Mouse (Mus musculus) erythroid progenitor cell, adult 5-6 weeks (primary cell): ENCODE results near the gene Opcml. TPM values are rescaled to one million over a fixed set of nuclear protein-coding genes. Genes with fewer than 3 reads are reported as not detected.

Experiments
- ATAC-seq: replicated peaks from 2 replicates; pipeline ENCODE4 v1.8.0; 2016; ENCODE audit warnings: moderate number of reproducible peaks, mild to moderate bottlenecking, moderate TSS enrichment, inconsistent platforms; ENCODE audit not compliant: poor library complexity, low FRiP score, severe bottlenecking
- total RNA-seq, 2 experiments: library from RNA; stranded (forward) in 1 of 2; stranded (reverse) in 1 of 2; fragments of 150-400 nt in 1 of 2; fragments of 186-747, 209-891 nt in 1 of 2; gene quantifications; 2 replicates each; pipeline versions ENCODE4 v1.2.3 to v1.2.4; 2015 to 2017; ENCODE audit warnings: low replicate concordance in 2 of 2

The Opcml gene
- total RNA-seq, 2 experiments from 2014 or later = not detected

DNA sequence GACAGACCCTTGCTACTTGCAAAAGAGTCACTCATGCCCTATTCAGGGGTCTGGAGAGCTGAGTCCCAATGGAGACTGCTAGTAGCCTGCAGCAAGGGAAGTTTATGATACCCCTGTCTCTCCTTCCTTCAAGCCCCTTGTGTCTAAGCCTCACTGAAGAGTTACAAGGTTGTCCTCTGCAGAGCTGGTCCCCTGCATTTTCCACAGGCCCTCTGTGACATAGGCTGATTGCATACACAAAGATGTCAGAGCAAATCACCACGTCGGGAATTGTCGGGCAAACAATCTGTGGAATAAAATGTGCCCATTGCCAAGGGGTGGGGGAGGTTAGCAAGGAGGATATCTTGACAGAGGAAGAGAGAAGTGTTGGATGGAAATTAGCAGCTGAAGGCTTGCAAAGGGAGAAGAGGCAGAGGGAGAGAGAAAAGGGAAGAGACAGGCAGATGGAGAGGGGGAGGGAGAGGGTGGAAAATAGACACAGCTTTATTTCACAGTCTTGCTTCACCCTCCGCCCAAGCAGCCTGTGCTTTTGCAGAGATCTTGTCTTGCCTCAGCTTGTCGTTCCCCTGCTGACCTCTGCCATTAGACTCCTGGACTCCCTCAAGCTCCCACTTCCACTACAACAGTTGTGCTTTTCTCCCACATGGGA lies 596.1 kb downstream of the Opcml start:
- no peak for ATAC-seq

DNA sequence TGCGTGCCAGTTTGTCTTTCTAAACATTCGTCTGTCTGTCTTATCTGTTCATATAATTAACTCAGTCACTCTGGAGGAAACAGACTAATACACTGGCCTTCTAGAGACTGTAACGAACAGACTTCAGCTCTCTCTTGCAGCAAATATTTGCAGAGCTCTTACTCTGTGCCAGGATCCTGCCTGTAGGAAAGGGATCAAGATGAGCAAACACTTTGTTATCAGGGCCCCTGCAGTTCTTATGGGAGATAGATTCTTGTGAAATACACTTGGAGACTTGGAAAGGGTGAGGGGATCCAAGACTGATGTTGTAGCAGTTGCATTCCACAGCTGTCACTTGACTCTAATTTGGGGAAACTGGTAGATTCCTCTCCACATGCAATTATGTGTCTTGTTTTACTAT lies 604.6 kb downstream of the Opcml start:
- no peak for ATAC-seq

DNA sequence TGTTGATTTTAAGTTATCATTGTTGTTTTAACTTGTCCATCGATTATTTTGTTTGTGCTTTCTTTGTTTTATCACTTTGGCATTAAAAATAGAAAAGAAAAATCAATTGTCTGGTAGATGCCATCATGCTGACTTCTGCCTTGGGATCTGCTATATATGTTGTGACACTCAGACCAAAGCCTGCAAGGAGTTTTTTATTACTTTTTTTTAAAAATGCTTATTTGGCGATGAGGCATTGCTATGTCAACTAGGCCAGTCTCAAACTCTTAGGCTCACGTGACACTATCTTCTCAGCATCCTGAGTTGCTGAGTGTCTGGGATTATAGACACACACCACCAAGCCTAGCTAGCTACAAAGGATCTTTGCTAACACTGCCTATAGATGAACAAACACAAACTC lies 605.1 kb downstream of the Opcml start:
- ATAC-seq = no peak

DNA sequence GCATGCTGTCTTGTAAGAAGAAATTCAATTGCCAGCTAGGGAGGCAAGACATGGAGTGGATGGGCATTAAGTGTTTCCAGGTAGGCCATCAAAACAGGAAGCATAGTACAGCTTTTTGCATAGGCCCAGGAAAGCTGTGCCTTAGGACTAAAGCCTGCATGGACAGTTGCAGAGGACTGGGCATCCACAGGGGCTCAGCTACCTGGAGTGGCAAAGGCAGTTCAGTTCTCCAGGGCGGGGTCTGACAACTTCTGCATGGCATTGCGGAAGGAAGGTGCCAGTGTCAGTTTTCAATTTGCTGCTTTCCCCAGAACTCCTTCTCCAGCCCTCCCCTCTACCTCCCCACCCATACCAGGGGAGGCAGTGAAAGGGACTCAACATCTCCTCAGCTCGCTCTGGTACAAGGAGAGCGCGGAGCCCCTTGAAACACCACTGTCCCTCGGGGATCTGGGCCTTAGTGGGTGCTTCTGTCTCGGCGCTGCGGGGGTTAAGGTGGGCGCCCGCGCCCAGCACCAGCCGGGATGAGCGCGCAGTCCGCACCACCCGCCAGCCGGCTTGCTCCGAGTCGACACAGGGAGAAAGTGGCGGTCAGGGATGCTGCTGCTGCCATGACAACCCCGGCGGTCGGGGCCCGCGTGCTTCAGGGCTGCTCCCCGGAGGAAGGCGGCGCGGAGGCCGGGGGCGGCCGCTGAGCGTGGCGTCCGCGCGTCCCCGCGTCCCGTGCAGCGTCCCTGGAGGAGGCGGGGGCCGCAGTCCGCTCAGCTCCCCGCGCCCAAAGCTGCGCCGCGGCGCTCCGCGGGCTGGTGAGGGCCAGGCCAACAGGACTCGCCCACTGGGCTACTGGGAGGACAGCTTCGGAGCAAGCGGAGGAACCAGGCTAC lies 612.4 kb downstream of the Opcml start:
- ATAC-seq = no peak

DNA sequence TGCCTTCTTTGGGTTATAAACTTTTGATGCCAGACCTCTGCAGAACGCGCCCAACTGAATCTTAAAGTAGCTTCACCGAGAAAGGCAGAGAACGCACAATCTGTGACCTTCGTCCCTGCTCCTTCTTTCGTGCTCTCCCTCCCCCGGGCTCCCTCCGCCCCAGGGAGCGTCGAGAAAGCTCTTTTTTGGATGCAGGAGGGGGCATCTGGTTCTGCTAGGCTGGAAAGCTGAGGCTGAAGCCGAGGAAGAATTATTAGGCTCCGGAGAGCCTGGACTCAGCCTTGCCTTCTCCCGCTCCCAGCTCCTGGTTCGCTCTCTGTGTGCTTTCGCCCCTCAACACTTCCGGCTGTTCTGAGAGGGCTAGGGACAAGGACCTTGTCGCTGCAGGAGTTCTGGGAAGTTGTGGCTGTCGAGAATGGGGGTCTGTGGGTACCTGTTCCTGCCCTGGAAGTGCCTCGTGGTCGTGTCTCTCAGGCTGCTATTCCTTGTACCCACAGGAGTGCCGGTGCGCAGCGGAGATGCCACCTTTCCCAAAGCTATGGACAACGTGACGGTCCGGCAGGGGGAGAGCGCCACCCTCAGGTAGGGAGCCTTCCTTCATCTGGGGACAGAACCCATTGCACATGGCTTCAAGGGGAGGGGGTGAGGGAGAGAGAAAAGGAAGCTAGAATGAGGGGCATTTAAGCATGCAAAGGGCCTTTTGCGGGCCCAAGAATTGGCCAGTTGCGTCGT lies 613.4 kb downstream of the Opcml start:
- no peak for ATAC-seq

DNA sequence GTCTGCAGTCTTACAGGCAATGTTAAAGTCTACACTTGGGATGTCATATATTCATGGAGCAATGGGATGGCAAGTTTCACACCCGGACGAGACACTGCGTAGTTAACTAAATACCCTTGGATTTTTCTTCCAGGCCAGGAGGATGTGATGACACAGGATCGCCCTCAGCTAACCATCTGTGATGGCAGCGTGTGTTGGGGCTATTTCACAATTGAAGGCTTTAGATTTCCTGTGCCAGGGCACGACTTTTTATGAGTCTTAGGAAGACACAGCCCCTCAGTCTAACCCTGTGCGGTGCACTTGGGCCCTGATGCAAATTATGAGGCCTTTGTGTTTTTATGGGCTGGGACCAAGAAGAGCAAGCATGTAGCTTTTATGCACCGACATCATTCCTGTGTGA lies 614.0 kb downstream of the Opcml start:
- no peak for ATAC-seq

DNA sequence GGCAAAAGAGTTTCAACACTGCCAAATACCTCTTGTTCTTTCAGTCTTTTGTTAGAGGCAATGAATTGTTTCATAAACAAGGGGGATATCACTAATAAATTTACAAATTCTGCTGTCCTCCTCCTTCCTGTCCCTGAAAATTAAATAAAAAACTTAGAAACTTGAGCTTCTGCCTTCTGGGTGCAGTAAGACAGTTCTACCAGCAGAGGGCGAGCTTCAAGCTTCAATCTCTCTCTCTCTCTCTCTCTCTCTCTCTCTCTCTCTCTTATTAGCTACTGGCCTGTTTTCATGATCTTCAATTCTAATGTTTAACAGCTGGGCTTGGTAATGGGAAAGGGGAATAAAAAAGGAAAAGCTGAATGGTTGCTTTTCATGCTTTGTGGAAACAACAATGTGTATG lies 615.2 kb downstream of the Opcml start:
- ATAC-seq = no peak

DNA sequence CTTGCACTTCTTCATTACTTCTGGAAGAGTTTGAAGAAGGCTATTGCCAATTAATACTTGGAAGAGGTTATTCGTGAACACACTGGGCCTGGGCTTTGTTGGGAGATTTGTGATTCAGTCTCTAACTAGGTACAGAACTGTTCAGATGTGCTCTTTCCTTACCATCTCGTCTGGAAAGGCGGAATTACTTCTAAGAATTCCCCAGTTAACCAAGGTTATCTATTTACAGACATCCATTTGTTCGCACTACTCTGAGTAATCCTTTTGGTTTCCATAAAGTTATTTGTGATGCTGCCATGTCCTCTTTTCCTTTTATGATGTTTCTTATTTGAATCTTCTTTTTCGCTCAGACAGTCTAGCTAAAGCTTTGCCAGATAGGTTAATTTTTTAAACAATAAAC lies 630.2 kb downstream of the Opcml start:
- ATAC-seq = no peak

DNA sequence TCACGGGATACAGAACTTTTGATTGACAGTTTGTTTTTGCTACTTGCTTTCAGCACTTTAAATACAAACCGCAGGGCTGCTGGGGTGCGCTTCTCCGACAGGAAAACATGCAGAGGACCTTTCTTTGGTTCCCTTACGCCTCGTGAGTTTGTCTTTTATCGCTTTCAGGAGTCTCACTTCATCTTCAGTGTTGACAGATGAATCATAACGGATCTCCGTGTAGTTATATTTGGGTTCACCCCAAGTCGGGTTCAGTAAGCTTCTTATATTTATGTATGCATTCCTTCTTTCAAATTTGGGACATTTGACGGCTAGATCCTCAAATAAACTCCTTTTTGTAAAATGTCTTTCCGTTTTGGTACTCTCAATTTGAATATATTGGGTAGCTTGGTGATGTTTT lies 632.8 kb downstream of the Opcml start:
- ATAC-seq = no peak

DNA sequence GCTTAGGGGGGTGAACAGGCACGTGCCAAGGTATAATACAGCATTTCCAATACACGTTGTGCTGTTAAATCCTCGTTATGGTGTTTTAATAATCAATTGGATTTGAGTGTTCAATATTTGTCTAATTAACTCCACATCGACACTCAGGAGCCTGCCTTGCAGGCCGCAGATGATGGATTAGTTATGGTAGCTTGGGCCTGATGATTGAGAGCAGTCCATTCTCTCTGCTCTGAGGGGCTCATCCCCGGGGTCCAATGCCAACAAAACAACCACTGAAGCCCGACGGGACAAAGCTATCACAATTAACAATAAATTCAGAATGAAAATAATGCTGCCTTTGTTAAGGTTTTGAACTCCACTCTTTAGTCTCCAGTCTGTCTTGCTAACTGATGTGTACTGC lies 641.6 kb downstream of the Opcml start:
- no peak for ATAC-seq

DNA sequence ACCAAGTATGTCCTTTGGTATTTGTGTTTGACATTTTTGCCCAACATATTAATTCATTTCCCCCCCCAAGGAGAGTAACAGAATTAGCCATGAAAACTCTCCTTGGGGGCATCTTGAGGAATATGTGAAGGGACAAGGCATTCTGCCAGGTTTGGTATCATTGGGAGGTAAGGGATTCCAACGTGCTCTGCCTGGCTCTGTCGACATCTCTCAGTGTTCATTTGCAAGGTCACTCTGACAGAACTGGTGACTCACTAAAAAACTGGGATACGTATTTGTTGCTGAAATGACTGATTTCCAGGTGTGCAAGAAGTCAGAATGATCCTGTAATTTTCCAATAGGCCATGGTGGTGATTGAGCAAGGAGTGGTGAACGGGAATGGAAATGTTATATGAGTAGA lies 648.2 kb downstream of the Opcml start:
- no peak for ATAC-seq

DNA sequence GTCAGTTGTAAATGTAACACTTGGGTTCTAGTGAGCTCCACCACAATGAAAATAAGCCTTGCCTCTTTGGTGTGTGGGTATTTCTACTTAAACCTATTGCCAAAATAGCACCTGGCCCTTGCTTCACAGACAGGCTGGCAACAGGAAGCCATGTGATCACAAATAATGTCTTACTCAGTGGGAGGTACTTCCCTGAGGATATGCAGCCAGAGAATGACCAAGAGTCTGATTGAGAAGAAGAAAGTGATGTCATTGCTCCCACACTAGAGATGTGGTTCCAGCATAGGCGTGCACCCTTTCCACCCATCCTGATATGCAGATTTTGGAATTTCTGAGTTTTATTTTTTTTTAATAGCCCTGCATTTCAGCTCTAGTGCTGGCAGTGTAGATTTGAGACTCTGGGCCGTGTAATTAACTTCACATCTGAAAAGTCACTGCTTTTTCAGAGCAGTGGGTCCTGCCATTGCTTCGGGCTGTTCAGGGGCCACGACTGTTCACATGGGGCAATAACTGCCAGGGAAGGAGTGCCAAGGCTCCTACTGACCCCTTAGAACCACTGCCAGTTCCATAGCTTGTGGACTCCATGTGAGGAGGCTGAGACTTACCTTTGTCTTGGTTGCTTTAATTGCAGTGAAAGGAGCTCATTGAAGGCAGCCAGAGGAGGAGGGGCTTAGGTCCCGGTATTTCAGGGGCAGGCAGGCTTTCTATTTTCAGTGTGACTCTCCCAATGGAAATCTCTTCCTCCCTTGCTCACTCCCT lies 649.0 kb downstream of the Opcml start:
- no peak for ATAC-seq

DNA sequence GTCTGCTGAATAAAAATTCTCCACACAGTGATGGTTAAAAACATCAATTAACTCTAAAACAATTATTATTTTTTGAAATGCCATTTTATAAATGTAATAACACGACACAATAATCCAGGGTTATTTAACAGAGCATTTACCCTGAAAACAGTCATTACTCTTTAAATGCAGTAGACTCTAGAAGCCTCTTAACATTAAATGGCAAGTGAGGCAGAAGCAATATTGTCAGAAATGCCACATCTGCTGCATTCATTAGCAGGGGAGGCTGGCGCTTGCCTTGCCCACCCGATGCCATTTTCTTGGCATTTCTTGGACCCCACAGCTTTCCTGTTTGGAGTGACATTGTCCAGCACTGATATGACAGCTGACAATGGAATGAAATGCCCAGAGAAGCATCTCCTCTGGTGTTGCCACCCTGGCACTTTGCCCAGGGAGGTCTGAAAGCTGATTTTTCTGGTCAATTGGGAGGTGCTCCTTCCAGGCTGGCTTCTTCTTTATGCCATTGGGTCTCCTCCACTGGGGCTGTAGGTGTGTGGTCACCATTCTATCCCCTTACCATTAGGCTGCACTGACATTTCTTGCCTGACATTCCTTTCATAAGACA lies 649.7 kb downstream of the Opcml start:
- ATAC-seq = no peak

DNA sequence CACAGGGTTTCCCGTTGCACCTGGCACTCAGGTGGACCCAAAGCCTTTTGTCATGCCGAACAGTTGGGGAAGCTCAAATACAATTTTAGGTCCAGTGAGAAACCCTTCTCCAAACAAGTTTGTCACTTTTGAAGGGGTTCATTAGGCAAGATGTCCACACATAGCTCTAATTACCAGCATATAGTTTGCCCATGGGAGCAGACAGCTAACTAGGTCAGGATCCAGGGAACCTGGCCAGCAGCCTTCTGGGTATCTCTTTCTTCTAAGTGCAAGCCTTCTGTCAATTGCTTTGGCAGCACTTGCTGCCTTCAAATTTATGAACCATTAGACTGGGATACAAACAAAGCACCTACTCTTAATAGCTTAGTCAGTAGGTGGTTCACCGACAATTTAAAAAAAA lies 653.9 kb downstream of the Opcml start:
- ATAC-seq = no peak

DNA sequence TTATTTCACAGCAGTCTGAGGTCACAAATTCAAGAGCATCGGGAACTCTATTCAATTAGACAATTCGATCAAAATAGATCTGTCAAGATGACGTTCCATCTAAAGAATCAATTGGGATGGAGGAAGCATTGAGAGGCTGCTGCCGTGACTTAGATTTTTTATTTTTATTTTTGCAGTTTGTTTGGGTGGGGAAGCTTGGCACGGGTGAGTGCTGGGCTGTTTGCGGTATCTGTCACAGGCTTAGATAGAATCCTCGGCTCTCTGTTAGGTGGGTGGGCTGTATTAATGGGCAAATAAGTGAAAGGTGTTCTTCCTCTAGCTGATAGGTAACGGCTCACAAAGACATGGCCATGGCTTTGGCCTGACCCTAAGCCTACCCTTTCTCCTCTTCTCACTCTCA lies 654.4 kb downstream of the Opcml start:
- no peak for ATAC-seq

DNA sequence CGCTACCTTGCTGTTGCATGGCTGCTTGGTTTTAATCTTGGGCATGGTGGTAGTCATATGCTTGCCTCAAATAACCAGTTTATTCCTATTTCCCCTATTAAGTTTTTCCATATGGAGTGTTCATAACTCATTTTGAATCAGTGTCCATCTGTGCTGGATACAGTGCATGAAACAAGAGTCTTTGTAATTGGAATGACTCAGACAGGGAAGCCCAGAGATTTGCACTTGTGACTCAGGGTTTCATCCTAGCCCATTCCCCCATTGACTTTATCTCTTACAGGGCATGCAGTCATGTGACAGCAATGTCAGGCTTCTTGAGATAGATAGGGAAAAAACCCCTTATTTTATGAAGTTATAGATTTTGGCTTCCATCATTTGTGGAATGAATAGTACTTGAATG lies 655.3 kb downstream of the Opcml start:
- ATAC-seq = no peak

DNA sequence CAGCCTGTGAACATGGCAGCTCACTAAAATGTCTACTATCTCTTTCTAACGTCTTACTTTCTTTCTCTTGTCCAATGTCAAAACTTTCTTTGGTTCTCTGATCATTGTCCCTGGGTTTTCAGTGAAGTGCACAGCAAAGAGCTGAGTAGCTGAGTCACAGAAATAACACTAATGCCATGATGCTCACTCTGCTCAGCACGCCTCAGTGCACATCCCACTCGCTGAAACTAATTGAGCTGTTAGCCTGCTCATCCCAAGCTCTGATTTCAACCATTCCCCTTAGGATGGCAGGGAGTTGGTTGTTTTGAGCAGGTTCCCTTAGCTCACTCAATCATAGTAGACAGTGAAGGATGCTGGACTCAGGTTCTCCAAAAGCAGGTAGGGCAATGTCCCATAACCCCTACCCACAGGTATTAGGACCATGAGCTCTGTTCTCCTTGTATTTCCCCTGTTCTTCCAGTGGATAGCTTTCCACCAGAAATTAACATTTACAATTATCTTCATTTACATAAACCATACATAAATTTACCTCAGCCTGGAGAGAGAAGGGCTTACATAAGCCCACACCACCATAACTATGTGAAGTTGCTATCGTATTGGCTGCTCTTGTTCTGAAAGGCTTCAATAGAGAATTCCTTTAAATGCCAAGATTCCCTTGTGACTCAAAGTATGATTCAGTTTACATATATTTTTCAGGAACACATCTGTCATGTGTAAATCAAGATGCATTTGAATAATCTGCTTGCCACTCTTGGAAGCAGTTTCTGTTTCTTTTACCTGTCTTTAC lies 655.9 kb downstream of the Opcml start:
- ATAC-seq = no peak

DNA sequence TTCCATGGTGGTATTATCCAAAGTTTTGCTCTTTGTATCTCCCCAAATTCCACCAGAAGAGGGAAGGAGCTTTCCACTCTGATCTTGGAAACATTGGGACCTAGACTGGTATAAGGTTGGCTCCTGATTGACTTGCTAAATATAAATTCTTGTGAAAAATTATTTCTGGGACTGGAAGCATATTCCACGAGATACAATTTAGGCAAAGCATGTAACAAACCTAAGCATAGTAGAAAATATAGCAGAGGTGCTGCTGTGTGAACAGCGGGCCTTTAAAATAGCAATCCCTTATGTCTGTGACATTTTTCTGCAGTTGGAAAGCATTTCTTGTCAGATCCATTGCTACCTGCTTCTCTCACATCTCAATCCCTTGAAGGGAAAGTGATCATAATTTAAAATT lies 661.9 kb downstream of the Opcml start:
- ATAC-seq = no peak

DNA sequence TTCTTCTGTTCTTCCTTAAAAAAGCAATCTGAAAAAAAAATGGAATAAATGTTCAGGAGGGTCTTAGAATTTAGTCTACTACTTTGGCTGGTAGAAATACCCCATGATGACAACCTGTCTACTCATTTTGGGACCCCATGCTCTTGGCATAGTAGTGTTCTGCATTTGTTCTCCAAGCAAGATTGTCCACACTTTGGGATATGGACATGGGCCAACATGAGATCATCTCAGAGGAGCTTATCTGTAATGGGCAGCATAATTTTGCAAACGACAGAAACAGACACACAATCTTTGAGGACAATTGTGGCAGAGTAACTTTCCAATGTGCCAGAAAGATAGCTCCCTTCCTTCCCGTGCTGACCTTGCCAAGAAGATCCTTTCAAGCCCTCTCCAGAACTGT lies 662.5 kb downstream of the Opcml start:
- ATAC-seq = no peak
